ENCODE assay signal across 16 mouse cellular contexts in genomic region chr15:25602306-25602705, GRCm38 (mm10).
"Had no signal": no experiment of that assay in that cellular context is flagged by ENCODE, and none has a peak within 500 bp of the region (broad histone marks: within the 10 kb centered on the region; RNA-seq: fewer than 3 reads in every experiment).

No protein-coding gene starts in this region.

- H3K27me3 ChIP-seq: neural tube, embryonic 13.5 days; neural tube, embryonic 15.5 days; stomach, embryonic 15.5 days had no signal

- DNase-seq: retina, postnatal 1 day; right cerebral cortex, adult 18-20 months; right cerebral cortex, postnatal 14 days; right cerebral cortex, postnatal 25 days; right cerebral cortex, postnatal 4 days; spleen, adult 18-20 months; thymus, adult 18-20 months; thymus, adult 2 months; thymus, postnatal 14 days; thymus, postnatal 25 days; thymus, postnatal 36 days; thymus, postnatal 4 days had no signal

- H3K27ac ChIP-seq: neural tube, embryonic 13.5 days; neural tube, embryonic 15.5 days; stomach, embryonic 15.5 days; stomach, postnatal 0 days had no signal

- H3K4me1 ChIP-seq: neural tube, embryonic 15.5 days had no signal

- H3K4me3 ChIP-seq: neural tube, embryonic 13.5 days; neural tube, embryonic 15.5 days; stomach, embryonic 15.5 days had no signal

- H3K36me3 ChIP-seq: neural tube, embryonic 13.5 days; neural tube, embryonic 15.5 days; stomach, embryonic 15.5 days had no signal
